In genomic region chr1:20450074-20450473, GRCm38 (mm10) we compare ENCODE assay signal across 9 mouse cellular contexts.
DNase-seq lines count a peak whose midpoint lies in the region; ATAC-seq and TF ChIP-seq lines count a peak whose summit lies in the region.
"Had no signal": no experiment of that assay in that cellular context is flagged by ENCODE, and none has a peak within 500 bp of the region (broad histone marks: within the 10 kb centered on the region; RNA-seq: fewer than 3 reads in every experiment).

No protein-coding gene starts in this region.

- WGBS in embryonic facial prominence, embryonic 13.5 days, result 20% methylated on average over 10 of the region's 10 CpGs
- 30% methylated on average over 10 of the region's 10 CpGs for WGBS in liver, postnatal 0 days (ENCODE audit: insufficient replicate concordance)

- H3K4me1 ChIP-seq in ES-Bruce4 (ENCODE audit: control insufficient read depth, insufficient read depth, low read length), result no peaks in the 10 kb centered on the region
- H3K4me1 ChIP-seq in embryonic facial prominence, embryonic 13.5 days, result no peaks in the 10 kb centered on the region
- H3K4me1 ChIP-seq in liver, postnatal 0 days (ENCODE audit: insufficient read depth), result no peaks in the 10 kb centered on the region

- ATAC-seq in embryonic facial prominence, embryonic 13.5 days (ENCODE audit: insufficient number of reproducible peaks, insufficient read depth, low FRiP score, low TSS enrichment, low read depth), result 0 out of 2 replicates have a peak, but pooled peaks have one; percentile 37
- ATAC-seq in liver, postnatal 0 days, result no peak

- H3K9ac ChIP-seq in ES-Bruce4 (ENCODE audit: low read depth, poor library complexity, severe bottlenecking), result no peak overlapping the region
- H3K9ac ChIP-seq in embryonic facial prominence, embryonic 13.5 days, result no peak overlapping the region
- H3K9ac ChIP-seq in liver, postnatal 0 days (replicated peaks), result no peak overlapping the region

- peak overlapping the region; percentile 29; the same call in 1 of the 2 replicates for H3K4me2 ChIP-seq in embryonic facial prominence, embryonic 13.5 days
- H3K4me2 ChIP-seq in liver, postnatal 0 days (ENCODE audit: low read depth, low read length), result no peak overlapping the region

- TF ChIP-seq EP300 in ES-Bruce4 (IDR thresholded peaks at IDR 0.05; ENCODE audit: insufficient read depth, low read depth, low read length), result no peak
- no peak for TF ChIP-seq EP300 in liver, postnatal 0 days (IDR thresholded peaks at IDR 0.05; ENCODE audit: low read depth)

- peak; percentile 37; the same call in 1 of the 2 replicates for TF ChIP-seq CTCF in gastrocnemius, adult 2 months (IDR thresholded peaks at IDR 0.05)
- TF ChIP-seq CTCF in ES-Bruce4 (IDR thresholded peaks at IDR 0.05; ENCODE audit: low read depth, low read length), result peak; percentile 75
- peak; percentile 47 for TF ChIP-seq CTCF in liver, postnatal 0 days (IDR thresholded peaks at IDR 0.05; ENCODE audit: low read depth)

- TF ChIP-seq POLR2A in ES-Bruce4 (IDR thresholded peaks at IDR 0.05; ENCODE audit: insufficient read depth, low read length), result no peak

- H3K27ac ChIP-seq in gastrocnemius, adult 2 months, result no peak overlapping the region
- H3K27ac ChIP-seq in ES-Bruce4 (ENCODE audit: insufficient read depth, low read length), result no peak overlapping the region
- H3K27ac ChIP-seq in embryonic facial prominence, embryonic 13.5 days, result no peak overlapping the region
- H3K27ac ChIP-seq in liver, postnatal 0 days (ENCODE audit: low read depth), result no peak overlapping the region

- DNase-seq in gastrocnemius, adult 2 months, result no peak
- DNase-seq in gastrocnemius, postnatal 25 days, result no peak
- DNase-seq in hindlimb bud, embryonic 11.5 days (ENCODE audit: extremely low spot score, low read depth, low spot score), result peak; percentile 24
- DNase-seq in liver, postnatal 0 days, result peak; percentile 15
- peak; percentile 75 to 81 for DNase-seq in right cerebral cortex, postnatal 10 days (ENCODE audit: low spot score in 2 of 2)
- no peak for DNase-seq in thymus, postnatal 10 days (ENCODE audit: low spot score in 2 of 2)

- no peaks in the 10 kb centered on the region; the same call in 1 of the 2 replicates for H3K27me3 ChIP-seq in ES-Bruce4 (ENCODE audit: control insufficient read depth, insufficient read depth, low read length, poor library complexity, severe bottlenecking)
- H3K27me3 ChIP-seq in embryonic facial prominence, embryonic 13.5 days, result no peaks in the 10 kb centered on the region
- no peaks in the 10 kb centered on the region for H3K27me3 ChIP-seq in liver, postnatal 0 days (ENCODE audit: insufficient read depth, low read length)

- intact Hi-C loops in gastrocnemius, adult 2 months (cut with DNase I), result no loop called here

- no peaks in the 10 kb centered on the region for H3K36me3 ChIP-seq in ES-Bruce4 (ENCODE audit: control insufficient read depth, insufficient read depth, low read length, poor library complexity, severe bottlenecking)
- no peaks in the 10 kb centered on the region for H3K36me3 ChIP-seq in embryonic facial prominence, embryonic 13.5 days
- H3K36me3 ChIP-seq in liver, postnatal 0 days (replicated peaks; ENCODE audit: insufficient read depth, low read length), result no peaks in the 10 kb centered on the region
- H3K36me3 ChIP-seq: G1E had no signal

- no peak overlapping the region for H3K4me3 ChIP-seq in gastrocnemius, adult 2 months
- no peak overlapping the region for H3K4me3 ChIP-seq in ES-Bruce4 (ENCODE audit: low read depth, low read length)
- H3K4me3 ChIP-seq in embryonic facial prominence, embryonic 13.5 days, result no peak overlapping the region
- no peak overlapping the region for H3K4me3 ChIP-seq in liver, postnatal 0 days (ENCODE audit: low read depth, low read length)

- H3K9me3 ChIP-seq in ES-Bruce4 (replicated peaks; ENCODE audit: control insufficient read depth, insufficient read depth, low read length, poor library complexity, severe bottlenecking), result no peaks in the 10 kb centered on the region
- no peaks in the 10 kb centered on the region for H3K9me3 ChIP-seq in embryonic facial prominence, embryonic 13.5 days
- no peaks in the 10 kb centered on the region for H3K9me3 ChIP-seq in liver, postnatal 0 days (ENCODE audit: low read length)
- H3K9me3 ChIP-seq: G1E had no signal

Comparison
In these comparisons a context has a peak if more than half of its experiments do, and no peak if none do; other contexts are left out.
1. DNase-seq: peak in hindlimb bud, embryonic 11.5 days (single experiment), liver, postnatal 0 days (single experiment) and right cerebral cortex, postnatal 10 days (2 of 2); none in gastrocnemius, adult 2 months (single experiment), gastrocnemius, postnatal 25 days (single experiment) and thymus, postnatal 10 days (0 of 2).
2. Peak in every context shown above with its lines, with median percentiles within 50 percentile points of each other: CTCF ChIP-seq.